In the genomic region with DNA sequence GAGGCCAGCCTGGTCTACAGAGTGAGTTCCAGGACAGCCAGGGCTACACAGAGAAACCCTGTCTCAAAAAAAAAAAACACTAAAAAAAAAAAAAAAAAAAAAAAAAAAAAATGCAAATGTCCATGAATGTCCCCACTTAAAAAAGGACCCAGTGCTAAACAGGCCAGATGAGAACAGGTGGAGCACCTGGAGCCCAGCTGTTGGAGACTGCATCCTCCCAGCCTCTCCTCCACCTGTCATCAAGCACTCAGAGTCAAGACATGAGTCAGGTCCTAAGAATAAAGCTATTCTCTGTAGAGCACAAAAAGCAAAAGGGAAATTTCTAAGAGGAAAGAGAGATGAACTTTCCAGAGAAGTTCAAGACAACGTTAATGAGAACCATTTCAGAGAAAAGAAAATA, we compare ENCODE assay signal across 17 mouse cellular contexts.
"Had no signal": no experiment of that assay in that cellular context is flagged by ENCODE, and none has a peak within 500 bp of the region (broad histone marks: within the 10 kb centered on the region; RNA-seq: fewer than 3 reads in every experiment).

No protein-coding gene starts in this region.

- H3K27me3 ChIP-seq: midbrain, embryonic 12.5 days; neural tube, embryonic 12.5 days had no signal

- H3K4me2 ChIP-seq: lung, embryonic 14.5 days; midbrain, embryonic 12.5 days; neural tube, embryonic 12.5 days had no signal

- ATAC-seq: midbrain, embryonic 16.5 days had no signal

- DNase-seq: lung, adult 18-20 months; lung, embryonic 14.5 days; lung, postnatal 10 days; lung, postnatal 4 days; midbrain, embryonic 14.5 days; retina, postnatal 1 day; right cerebral cortex, adult 18-20 months; right cerebral cortex, postnatal 25 days; right cerebral cortex, postnatal 4 days; spleen, adult 18-20 months; thymus, adult 2 months; thymus, postnatal 25 days; thymus, postnatal 4 days had no signal

- H3K9ac ChIP-seq: lung, embryonic 14.5 days; midbrain, embryonic 12.5 days; neural tube, embryonic 12.5 days had no signal

- H3K4me3 ChIP-seq: midbrain, embryonic 10.5 days; midbrain, embryonic 12.5 days; neural tube, embryonic 12.5 days had no signal

- H3K4me1 ChIP-seq: midbrain, embryonic 10.5 days; midbrain, embryonic 12.5 days; neural tube, embryonic 12.5 days had no signal

- H3K27ac ChIP-seq: midbrain, embryonic 10.5 days; midbrain, embryonic 12.5 days; neural tube, embryonic 12.5 days had no signal

- H3K9me3 ChIP-seq: midbrain, embryonic 10.5 days; midbrain, embryonic 12.5 days; neural tube, embryonic 12.5 days had no signal
